Mouse (Mus musculus): ENCODE measurements around the gene Zfp639. TPM values are rescaled to one million over a fixed set of nuclear protein-coding genes. Genes with fewer than 3 reads are reported as not detected.

Zfp639 gene
- polyA plus RNA-seq, 1 experiment = 23.6 TPM

DNA sequence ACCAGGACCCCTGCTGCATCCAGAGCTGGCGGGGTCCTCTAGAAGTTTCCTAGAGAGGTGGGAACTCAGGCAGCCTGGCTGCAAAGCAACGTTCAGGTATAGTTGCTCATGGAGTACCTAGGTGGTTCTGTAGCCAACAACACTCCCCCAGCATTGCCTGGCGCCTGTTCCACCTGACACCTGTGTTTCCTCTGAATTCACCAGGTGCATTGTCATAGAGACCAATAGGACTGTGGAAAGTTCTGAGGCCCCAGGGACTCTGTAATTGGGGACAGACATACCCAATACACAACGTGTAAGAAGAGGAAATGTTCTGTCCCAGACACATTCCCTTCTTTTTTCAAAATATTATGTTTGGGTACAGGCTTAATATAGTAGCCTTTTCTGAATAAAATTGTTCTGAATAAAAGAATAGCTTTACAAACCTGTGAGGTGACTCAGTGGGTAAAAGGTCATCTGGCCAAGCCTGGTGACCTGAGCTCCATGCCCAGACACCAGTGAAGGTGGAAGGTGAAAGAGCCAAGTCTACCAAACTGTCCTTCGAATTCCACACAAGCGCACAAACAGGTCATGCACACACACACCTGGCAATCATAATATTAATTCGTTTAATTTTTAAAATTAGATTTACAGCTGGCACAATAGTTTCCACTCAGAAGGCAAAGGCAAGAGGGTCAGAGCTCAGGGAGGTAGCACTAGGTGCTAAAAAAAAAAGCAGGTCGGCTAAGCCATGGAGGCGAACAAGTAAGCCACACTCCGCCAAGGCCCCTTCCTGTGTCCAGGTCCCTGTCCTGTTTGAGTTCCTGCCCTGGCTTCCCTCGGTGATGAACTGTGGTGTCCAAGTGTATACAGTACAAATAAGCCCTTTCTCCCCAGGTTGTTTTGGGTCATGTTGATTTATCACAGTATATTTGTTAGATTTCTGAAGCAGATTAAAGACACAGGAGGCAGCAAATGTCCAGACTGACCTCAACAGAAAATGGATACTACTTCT lies 17.7 kb upstream of the Zfp639 start, which contains the start of gene Kcnmb3:
TSS of gene Kcnmb3 (minus strand) at position 135 of the 994 bp plus-strand sequence.
- H3K27me3 ChIP-seq (ENCODE audit: control insufficient read depth, insufficient read depth, low read length) = no peaks in the 10 kb centered on the region
- WGBS = 69% methylated on average over 11 of the region's 11 CpGs
- H3K27ac ChIP-seq (ENCODE audit: insufficient read depth, low read length) = peak within 1 kb of the TSS; percentile 87
- peak within 1 kb of the TSS; percentile 9; the same call in 1 of the 2 replicates for H3K4me3 ChIP-seq (ENCODE audit: extremely low read depth, insufficient read depth, insufficient read length)
- DNase-seq (ENCODE audit: low read depth in 1 of 2, low spot score in 2 of 2) = peak in 1 of 2 experiments; percentile 21
- no peaks in the 10 kb centered on the region for H3K36me3 ChIP-seq (ENCODE audit: control insufficient read depth, insufficient read depth, low read length)
- peaks cover 34% of the 10 kb centered on the region; the same call in 1 of the 2 replicates for H3K4me1 ChIP-seq (ENCODE audit: control insufficient read depth, insufficient read depth, insufficient read length)
- TF ChIP-seq CTCF (IDR thresholded peaks at IDR 0.05; ENCODE audit: extremely low read depth, insufficient read depth, insufficient read length, insufficient replicate concordance) = no peak
- TF ChIP-seq POLR2A (IDR thresholded peaks at IDR 0.05; ENCODE audit: low read depth, low read length) = no peak

DNA sequence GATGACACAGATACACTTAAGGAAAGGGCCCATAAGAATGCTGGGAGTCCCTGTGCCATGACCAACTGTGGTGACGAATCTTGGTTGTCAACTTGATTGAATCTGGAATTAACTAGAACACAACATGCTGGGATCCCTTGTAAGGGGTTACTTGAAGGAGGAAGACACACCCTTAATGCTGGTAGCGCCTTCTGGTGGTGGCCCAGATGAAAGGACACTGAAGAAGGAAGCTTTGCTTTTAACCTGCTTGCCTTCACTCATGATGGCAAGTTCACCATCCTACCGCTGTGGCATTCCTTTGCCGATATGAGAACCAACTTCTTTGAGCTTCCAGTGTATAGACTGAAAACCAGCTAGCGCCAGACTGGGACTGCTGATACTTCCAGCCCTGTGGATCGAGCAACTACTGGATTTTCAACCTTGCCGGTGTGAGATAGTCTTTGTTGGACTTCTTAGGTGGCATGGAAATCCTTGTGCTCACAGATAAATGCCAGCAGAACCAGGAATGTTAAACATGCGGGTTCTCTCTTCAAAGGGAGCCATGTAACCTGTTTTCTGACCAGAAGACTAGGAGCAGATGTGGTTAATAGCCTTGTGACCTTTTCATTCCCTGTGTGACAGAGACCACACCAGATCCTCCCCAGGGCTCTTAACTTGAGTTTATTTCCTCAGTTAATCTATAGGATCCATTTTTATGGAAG lies 15.5 kb upstream of the Zfp639 start:
- Histone ChIP-seq H3K4me3 (ENCODE audit: extremely low read depth, insufficient read depth, insufficient read length) (no peak overlapping the region), H3K27ac (ENCODE audit: insufficient read depth, low read length) (no peak overlapping the region), H3K36me3 (ENCODE audit: control insufficient read depth, insufficient read depth, low read length) (no peaks in the 10 kb centered on the region), H3K4me1 (ENCODE audit: control insufficient read depth, insufficient read depth, insufficient read length) (peaks cover 30% of the 10 kb centered on the region; the same call in 1 of the 2 replicates), H3K27me3 (ENCODE audit: control insufficient read depth, insufficient read depth, low read length) (no peaks in the 10 kb centered on the region)
- 85% methylated on average over 8 of the region's 8 CpGs for WGBS
- TF ChIP-seq POLR2A (IDR thresholded peaks at IDR 0.05; ENCODE audit: low read depth, low read length) (no peak), CTCF (IDR thresholded peaks at IDR 0.05; ENCODE audit: extremely low read depth, insufficient read depth, insufficient read length, insufficient replicate concordance) (peak; percentile 25; the same call in 1 of the 2 replicates)
- peak; percentile 27 to 69 for DNase-seq (ENCODE audit: low read depth in 1 of 2, low spot score in 2 of 2)

DNA sequence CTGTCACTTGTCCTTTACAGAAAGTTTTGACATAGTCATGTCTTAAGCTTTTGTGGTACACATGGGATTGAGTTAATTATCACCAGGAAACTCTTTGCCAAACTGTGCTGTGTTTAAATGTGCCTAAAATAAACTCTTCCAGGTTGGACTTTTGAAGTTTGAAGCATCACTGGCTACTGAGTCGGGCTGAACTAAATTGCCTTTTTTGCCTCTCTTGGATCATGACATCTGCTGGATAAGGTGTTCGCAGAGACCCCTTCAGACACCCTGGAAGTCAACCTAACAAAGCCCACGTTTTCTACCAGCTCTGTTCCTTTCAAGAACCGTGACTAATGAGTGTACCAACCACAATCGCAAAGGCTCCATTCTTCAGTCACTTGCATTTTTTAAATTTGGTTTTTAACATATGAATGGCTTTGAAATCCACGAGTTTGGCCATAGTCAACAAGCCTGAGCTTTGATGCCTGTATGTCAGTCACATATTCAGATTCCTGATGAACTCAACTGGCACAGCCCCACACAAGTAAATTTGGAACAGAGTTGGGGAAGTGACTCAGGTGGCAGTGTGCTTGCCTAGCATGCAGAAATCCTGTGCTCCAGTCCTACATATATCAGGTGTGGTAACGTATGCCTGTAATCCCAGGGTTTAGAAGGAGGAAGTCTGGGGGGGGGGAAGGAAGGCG lies 14.8 kb upstream of the Zfp639 start:
- Histone ChIP-seq H3K4me3 (ENCODE audit: extremely low read depth, insufficient read depth, insufficient read length) (no peak overlapping the region), H3K36me3 (ENCODE audit: control insufficient read depth, insufficient read depth, low read length) (no peaks in the 10 kb centered on the region), H3K27me3 (ENCODE audit: control insufficient read depth, insufficient read depth, low read length) (no peaks in the 10 kb centered on the region), H3K27ac (ENCODE audit: insufficient read depth, low read length) (no peak overlapping the region), H3K4me1 (ENCODE audit: control insufficient read depth, insufficient read depth, insufficient read length) (peaks cover 25% of the 10 kb centered on the region; the same call in 1 of the 2 replicates)
- TF ChIP-seq CTCF (IDR thresholded peaks at IDR 0.05; ENCODE audit: extremely low read depth, insufficient read depth, insufficient read length, insufficient replicate concordance) = no peak
- no peak for TF ChIP-seq POLR2A (IDR thresholded peaks at IDR 0.05; ENCODE audit: low read depth, low read length)
- no peak for DNase-seq (ENCODE audit: low read depth in 1 of 2, low spot score in 2 of 2)
- WGBS = 73% methylated on average over 8 of the region's 8 CpGs

DNA sequence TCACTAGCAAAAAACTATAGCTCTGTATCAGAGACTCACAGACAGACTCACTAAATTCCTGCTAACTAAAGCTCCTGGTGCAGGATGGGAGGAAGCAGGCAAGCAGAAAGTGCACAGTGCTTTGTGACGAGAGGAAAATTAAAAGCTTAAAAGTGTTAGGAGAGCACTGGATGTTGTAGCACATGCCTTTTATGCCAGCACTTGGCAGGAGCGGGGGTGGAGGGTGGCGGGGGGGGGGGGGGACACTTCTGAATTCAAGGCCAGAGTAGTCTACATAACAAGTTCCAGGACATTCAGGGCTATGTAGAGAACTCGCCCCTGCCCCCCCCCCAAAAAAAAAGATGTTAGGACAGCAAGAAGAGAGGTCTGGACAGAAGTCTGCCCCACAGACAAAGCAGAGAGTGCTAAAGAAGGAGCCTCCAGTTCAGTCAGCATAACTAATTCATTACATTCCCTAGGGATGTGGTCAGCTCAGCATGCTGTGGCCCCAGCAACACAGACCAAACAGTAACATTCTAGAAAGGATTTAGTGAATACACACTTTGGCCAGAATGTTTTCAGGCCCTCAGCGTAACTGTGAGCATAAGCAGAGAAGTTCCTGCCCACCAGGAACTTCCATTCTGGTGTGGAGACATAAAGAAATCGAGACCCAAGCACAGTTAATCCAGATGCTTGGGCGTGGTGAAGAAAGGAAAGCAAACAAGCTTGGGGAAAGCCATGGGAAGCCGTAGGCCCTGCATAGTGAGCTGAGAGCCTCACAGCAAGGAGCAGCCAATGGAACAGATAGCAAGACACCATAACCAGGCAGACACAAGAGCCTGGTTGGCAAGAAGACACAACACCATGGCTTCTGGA lies 14.0 kb upstream of the Zfp639 start:
- WGBS = 79% methylated on average over 8 of the region's 8 CpGs
- no peak for DNase-seq (ENCODE audit: low read depth in 1 of 2, low spot score in 2 of 2)
- Histone ChIP-seq H3K27me3 (ENCODE audit: control insufficient read depth, insufficient read depth, low read length) (no peaks in the 10 kb centered on the region), H3K27ac (ENCODE audit: insufficient read depth, low read length) (no peak overlapping the region), H3K36me3 (ENCODE audit: control insufficient read depth, insufficient read depth, low read length) (no peaks in the 10 kb centered on the region), H3K4me1 (ENCODE audit: control insufficient read depth, insufficient read depth, insufficient read length) (peaks cover 22% of the 10 kb centered on the region; the same call in 1 of the 2 replicates), H3K4me3 (ENCODE audit: extremely low read depth, insufficient read depth, insufficient read length) (no peak overlapping the region)
- TF ChIP-seq CTCF (IDR thresholded peaks at IDR 0.05; ENCODE audit: extremely low read depth, insufficient read depth, insufficient read length, insufficient replicate concordance) (no peak), POLR2A (IDR thresholded peaks at IDR 0.05; ENCODE audit: low read depth, low read length) (no peak)

DNA sequence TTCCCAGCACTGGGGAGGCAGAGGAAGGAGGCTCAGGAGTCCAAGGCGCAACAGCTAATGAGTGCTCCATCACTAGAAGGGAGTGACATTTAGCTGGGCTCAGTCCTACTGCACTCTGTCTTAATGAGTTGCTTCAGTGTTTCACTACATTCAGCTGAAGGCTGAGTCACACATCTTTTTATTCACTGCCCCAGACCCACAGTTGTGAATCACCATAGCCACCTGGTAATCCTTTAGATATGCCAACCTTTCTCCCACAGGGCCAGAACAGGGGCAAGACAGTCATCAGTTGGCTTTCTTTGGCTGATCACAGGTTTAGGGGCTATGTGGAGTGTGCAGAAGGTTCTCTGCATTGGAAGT lies 13.4 kb upstream of the Zfp639 start:
- H3K27ac ChIP-seq (ENCODE audit: insufficient read depth, low read length) = no peak overlapping the region
- no peaks in the 10 kb centered on the region for H3K36me3 ChIP-seq (ENCODE audit: control insufficient read depth, insufficient read depth, low read length)
- TF ChIP-seq POLR2A (IDR thresholded peaks at IDR 0.05; ENCODE audit: low read depth, low read length) (no peak), CTCF (IDR thresholded peaks at IDR 0.05; ENCODE audit: extremely low read depth, insufficient read depth, insufficient read length, insufficient replicate concordance) (no peak)
- 95% methylated on average over 1 of the region's 1 CpGs for WGBS
- H3K27me3 ChIP-seq (ENCODE audit: control insufficient read depth, insufficient read depth, low read length) = no peaks in the 10 kb centered on the region
- no peak overlapping the region for H3K4me3 ChIP-seq (ENCODE audit: extremely low read depth, insufficient read depth, insufficient read length)
- no peak for DNase-seq (ENCODE audit: low read depth in 1 of 2, low spot score in 2 of 2)
- H3K4me1 ChIP-seq (ENCODE audit: control insufficient read depth, insufficient read depth, insufficient read length) = peaks cover 17% of the 10 kb centered on the region; the same call in 1 of the 2 replicates

Measured in spleen, adult 2 months (tissue).